Mouse (Mus musculus) heart, adult 2 months (tissue): ENCODE results near the gene Polh.

Source experiments
- CTCF ChIP-seq: fragments of 200-600 bp; IDR thresholded peaks from 2 replicates; pipeline ENCODE4 v1.8.1; 2022; ENCODE audit warnings: antibody characterized with exemption, mild to moderate bottlenecking, moderate library complexity
- EP300 ChIP-seq: fragments of 200-500 bp; IDR thresholded peaks from 2 replicates; pipeline ENCODE4 v1.6.1; 2011; ENCODE audit warnings: low read depth, low read length, control low read depth; ENCODE audit not compliant: insufficient read depth
- POLR2A ChIP-seq: fragments of 200-500 bp; IDR thresholded peaks from 2 replicates; pipeline ENCODE4 v1.6.1; 2011; ENCODE audit warnings: mild to moderate bottlenecking, low read depth, low read length, control low read depth; ENCODE audit not compliant: insufficient read depth

DNA sequence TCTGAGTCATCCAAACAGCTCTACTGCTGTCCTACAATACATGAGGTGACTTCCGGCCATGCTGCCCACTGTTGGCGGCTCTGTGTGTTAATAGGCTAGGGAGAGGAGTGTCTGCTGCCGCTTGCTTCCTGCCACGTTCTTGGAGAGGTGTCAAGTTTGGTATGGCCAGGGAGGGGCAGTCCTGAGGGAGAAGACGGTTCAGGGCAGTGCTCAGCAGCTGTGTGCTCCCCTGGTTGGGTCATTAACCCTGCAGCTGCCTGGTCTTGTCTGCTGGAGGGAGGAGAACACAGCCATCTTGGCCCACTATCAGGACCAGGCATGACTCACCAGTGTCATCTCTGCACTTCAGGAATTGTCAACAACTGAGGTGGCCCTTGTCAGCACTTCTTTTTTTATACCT is 34.1 kb downstream of the Polh start:
- TF ChIP-seq CTCF = no peak
- no peak for TF ChIP-seq POLR2A
- TF ChIP-seq EP300 = no peak
